ENCODE assay signal across 10 mouse cellular contexts in the genomic region with DNA sequence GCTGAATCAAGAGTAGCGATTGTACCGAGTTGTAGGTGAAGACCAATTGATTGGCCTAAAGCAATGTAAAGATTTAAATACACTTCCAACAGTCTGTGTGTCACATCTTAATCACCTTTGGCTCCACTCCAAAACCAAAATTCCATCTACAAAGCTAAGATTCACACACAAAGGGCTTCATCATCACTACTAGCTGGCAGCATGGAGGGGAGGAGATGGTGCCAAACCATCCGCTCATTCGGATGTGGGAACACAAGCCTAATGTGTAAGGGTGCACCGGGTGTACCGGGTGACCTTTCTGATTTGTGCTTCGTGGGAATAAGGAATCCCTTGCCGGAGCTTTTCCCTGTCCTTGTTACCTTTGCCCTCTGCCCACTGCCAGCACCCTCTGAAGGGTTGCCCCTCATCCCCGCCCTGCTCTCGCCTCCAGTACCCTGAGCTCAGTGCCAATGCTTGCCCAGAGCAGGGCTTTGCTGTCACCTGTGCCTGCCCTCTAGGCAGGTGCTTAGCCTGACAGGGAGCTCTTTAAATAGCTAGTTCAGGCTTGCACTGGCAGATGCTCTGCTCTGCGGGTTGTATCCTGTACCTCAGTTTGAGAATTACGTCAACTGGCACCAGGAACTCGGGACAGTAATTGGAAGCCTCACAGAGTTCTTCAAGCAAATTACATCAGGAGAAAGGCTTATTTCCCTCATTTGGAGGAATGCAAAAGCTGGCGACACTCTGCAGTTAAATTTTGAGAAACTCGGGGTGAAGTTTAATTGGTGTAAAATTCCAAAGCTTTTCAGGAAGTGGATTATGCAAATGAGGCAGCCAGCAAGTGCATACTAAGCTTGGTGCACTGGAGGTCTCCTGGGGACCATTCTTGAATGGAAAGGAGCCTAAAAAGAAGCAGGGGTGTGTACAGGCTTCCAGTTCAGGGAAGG. TPM values are rescaled to one million over a fixed set of nuclear protein-coding genes. Genes with fewer than 3 reads are reported as not detected.
DNase-seq lines count a peak whose midpoint lies in the region; ATAC-seq lines count a peak whose summit lies in the region.
"Had no signal": no experiment of that assay in that cellular context is flagged by ENCODE, and none has a peak within 500 bp of the region (broad histone marks: within the 10 kb centered on the region; RNA-seq: fewer than 3 reads in every experiment).

No protein-coding gene starts in this region.

- peak; percentile 43 for DNase-seq in layer of hippocampus, adult 11-12 months (ENCODE audit: low spot score)
- DNase-seq in layer of hippocampus, postnatal 25 days (ENCODE audit: extremely low spot score in 1 of 2, low spot score in 1 of 2), result no peak
- DNase-seq in cerebellum, adult 8-10 months, result peak; percentile 88
- DNase-seq in gonadal fat pad, adult 2 months (ENCODE audit: low read depth), result peak; percentile 76
- no peak for DNase-seq in lung, postnatal 4 days
- no peak for DNase-seq in adrenal gland, postnatal 4 days (ENCODE audit: low spot score in 2 of 2)
- DNase-seq: kidney, adult 8-10 months; liver, embryonic 13.5 days had no signal

- H3K4me1 ChIP-seq in midbrain, embryonic 16.5 days (ENCODE audit: control insufficient read depth, insufficient read depth, low read length), result no peaks in the 10 kb centered on the region; the same call in 1 of the 2 replicates
- H3K4me1 ChIP-seq: liver, embryonic 13.5 days had no signal

- no peaks in the 10 kb centered on the region for H3K9me3 ChIP-seq in midbrain, embryonic 16.5 days (replicated peaks; ENCODE audit: control insufficient read depth, low read length, poor library complexity, severe bottlenecking)
- H3K9me3 ChIP-seq: liver, embryonic 13.5 days had no signal

- H3K27me3 ChIP-seq in midbrain, embryonic 16.5 days (ENCODE audit: control insufficient read depth, insufficient read depth, low read depth, low read length), result no peaks in the 10 kb centered on the region
- H3K27me3 ChIP-seq: liver, embryonic 13.5 days had no signal

- 49% methylated on average over 15 of the region's 15 CpGs for WGBS in midbrain, embryonic 16.5 days

- peak; percentile 36; the same call in 1 of the 2 replicates for ATAC-seq in midbrain, embryonic 16.5 days
- ATAC-seq in inflammation-experienced regulatory T-cells, adult 6 months, result no peak

- H3K9ac ChIP-seq in midbrain, embryonic 16.5 days (ENCODE audit: low read depth, low read length), result no peak overlapping the region
- H3K9ac ChIP-seq: liver, embryonic 13.5 days had no signal

- H3K27ac ChIP-seq in midbrain, embryonic 16.5 days (ENCODE audit: low read length), result peak overlapping the region; percentile 57
- H3K27ac ChIP-seq: liver, embryonic 13.5 days had no signal

- no peak overlapping the region for H3K4me2 ChIP-seq in midbrain, embryonic 16.5 days (ENCODE audit: low read length)
- H3K4me2 ChIP-seq: liver, embryonic 13.5 days had no signal

- no peak overlapping the region for H3K4me3 ChIP-seq in midbrain, embryonic 16.5 days (ENCODE audit: low read depth, low read length)
- H3K4me3 ChIP-seq: liver, embryonic 13.5 days had no signal

- H3K36me3 ChIP-seq in midbrain, embryonic 16.5 days (ENCODE audit: control insufficient read depth, insufficient read depth, low read length), result peaks cover 2% of the 10 kb centered on the region; the same call in 1 of the 2 replicates
- H3K36me3 ChIP-seq: liver, embryonic 13.5 days had no signal

RNA-seq across cellular contexts. Expression of a gene that starts 29.7 kb away (rescaled TPM):
- 100 to 1,000 TPM; 293 to 355 TPM for total RNA-seq in layer of hippocampus, postnatal 25 days (2021)
- 0.05 TPM in 1 of 2 replicates, not detected in the other for polyA plus RNA-seq in gonadal fat pad, adult 2 months (2012; rRNA removed)
- 106 and 110 TPM in 2 replicates for polyA plus RNA-seq in midbrain, embryonic 16.5 days (2015; fragmentation: Nextera tagmentation; extraction: Ambion mirVana)
- polyA plus RNA-seq in inflammation-experienced regulatory T-cells, adult 6 months (2017; shearing (Covaris generic)), result under 1 TPM in 1 of 3 experiments, not detected in 2; 0.28 TPM
- 1,000 to 10,000 TPM; 1,462 to 1,464 TPM for total RNA-seq in adrenal gland, postnatal 4 days (2021)

Comparison
In these comparisons a context has a peak if more than half of its experiments do, and no peak if none do; other contexts are left out.
1. DNase-seq: peak in layer of hippocampus, adult 11-12 months (single experiment), cerebellum, adult 8-10 months (single experiment) and gonadal fat pad, adult 2 months (single experiment); none in layer of hippocampus, postnatal 25 days (0 of 2), lung, postnatal 4 days (0 of 2) and adrenal gland, postnatal 4 days (0 of 2).
2. RNA of a gene that starts 29.7 kb away (polyA plus RNA-seq): 106 to 110 TPM in midbrain, embryonic 16.5 days; 0.28 TPM in inflammation-experienced regulatory T-cells, adult 6 months and 0.05 TPM in gonadal fat pad, adult 2 months; every median in the first group is over 10 times any median in the second.